Mouse (Mus musculus): ENCODE results near the gene Smdt1. TPM values are rescaled to one million over a fixed set of nuclear protein-coding genes. Genes with fewer than 3 reads are reported as not detected.
A peak's percentile ranks its signal among the peaks of the same experiment; 100 is the strongest.
"Not testable (repeated sequence)": the region's sequence is repeated elsewhere in the genome, so short reads cannot be mapped to it uniquely, and the experiment has no call there.

Gene Smdt1
- total and polyA plus RNA-seq, 3 experiments, result 187 to 213 (median 197) TPM

GRCm38 (mm10) chr15:82343368-82344287, 4.9 kb downstream of the Smdt1 start:
- no peak for DNase-seq

DNA sequence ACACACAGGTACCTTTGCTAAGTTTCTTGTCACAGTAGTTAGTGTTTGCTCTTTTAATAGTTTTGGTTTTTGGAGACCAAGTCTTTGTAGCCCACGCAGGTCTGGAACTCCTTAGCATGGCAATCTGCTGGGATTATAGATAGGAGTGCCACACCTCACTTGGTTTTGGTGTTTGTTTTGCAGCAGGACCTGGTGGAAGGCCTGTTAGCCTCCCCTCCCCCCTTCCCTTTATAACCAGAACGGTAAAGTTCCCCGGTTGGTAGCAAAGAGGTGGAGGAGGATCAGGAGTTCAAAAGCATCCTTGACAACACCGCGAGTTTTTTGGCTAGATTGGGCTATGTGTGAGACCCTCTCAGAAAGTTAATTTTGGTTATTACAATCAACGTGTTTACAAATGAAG, 6.2 kb downstream of the Smdt1 start:
- no peak for DNase-seq

GRCm38 (mm10) chr15:82345820-82346470, 7.2 kb downstream of the Smdt1 start:
- DNase-seq, result peak; percentile 98

DNA sequence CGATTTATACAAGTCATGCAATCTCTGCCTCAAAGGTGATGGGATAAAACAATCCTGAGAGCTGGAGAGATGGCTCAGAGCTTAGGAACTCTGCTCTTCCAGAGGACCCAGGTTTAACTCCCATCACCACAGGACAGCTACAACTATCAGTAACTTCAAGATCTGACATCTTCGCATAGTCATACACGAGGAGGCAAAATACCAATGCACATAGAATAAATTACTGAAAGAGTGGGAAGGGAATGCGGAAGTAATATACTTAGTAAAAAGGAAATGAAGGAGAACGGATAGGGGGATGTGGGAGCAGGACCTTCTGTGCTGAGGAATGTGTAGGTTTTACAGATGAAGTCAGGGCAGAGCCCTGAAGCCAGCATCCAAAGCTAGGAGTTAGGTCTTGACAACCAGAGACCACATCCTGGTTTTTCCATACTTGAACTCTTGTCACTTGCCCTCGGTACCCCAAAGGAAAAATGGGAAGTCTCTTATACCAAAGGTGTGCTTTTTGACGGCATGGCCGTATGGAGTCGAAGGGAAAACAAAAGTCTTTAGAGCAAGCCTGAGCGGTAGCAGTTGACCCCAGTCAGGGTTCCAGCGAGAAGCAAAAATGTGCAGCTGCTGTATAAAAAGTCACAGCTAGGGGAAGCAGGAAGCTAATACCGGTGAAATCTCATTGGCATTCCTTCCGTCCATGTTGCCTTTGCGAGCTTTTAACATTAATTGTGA, 8.0 kb downstream of the Smdt1 start:
- DNase-seq, result no peak

GRCm38 (mm10) chr15:82347303-82347676, 8.5 kb downstream of the Smdt1 start:
- no peak for DNase-seq

DNA sequence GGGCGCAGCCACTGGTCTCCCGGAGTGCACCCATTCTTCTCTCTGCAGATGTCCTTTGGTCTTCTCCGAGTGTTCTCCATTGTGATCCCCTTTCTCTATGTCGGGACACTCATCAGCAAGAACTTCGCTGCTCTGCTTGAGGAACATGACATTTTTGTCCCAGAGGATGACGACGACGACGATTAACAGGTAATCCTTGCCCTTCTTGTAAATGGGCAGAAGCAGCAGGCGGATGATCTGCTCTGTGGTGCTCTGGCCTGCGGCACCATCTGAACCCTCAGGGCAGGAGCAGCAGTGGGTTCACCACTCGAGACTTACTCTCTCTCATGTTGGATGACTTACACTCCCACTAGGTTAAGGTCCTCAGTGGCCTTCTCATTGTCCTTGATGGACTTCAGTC, 9.1 kb downstream of the Smdt1 start:
- DNase-seq, result no peak

- DNase-seq, result no peak
Observed at GRCm38 (mm10) chr15:82348258-82348998, 9.7 kb downstream of the Smdt1 start.

- no peak for DNase-seq
Observed at GRCm38 (mm10) chr15:82348999-82349341, 10.2 kb downstream of the Smdt1 start.

DNA sequence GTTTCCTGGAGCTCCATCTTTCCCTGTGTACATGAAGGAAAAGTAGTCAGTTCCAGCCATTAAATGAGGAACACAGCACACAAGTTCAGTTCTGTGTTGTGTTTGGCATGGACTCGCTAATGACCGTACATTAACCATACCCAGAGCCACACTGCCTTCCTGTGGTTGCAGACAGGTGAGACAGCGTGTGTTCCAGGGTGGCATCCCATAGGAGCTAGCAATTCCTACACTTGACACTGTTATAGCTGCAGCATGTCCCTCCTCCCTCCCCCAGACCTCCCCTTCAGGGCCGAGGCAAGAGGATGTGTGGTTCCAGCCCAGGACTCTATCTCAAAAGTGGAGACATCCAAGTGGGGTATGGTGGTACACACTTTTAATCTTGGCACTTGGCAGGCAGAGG, 11.6 kb downstream of the Smdt1 start:
- DNase-seq, result no peak

GRCm38 (mm10) chr15:82351480-82351879, 12.7 kb downstream of the Smdt1 start:
- DNase-seq, result peak; percentile 46

- peak; percentile 51 for DNase-seq
Observed at GRCm38 (mm10) chr15:82353078-82353744, 14.5 kb downstream of the Smdt1 start.

- no peak for DNase-seq
Observed at GRCm38 (mm10) chr15:82353745-82354113, 15.0 kb downstream of the Smdt1 start.

GRCm38 (mm10) chr15:82354126-82354945, 15.6 kb downstream of the Smdt1 start, which contains the start of gene Ndufa6:
Gene Ndufa6, minus strand, starts transcription at chr15:82354322.
- peak; percentile 98 for DNase-seq

DNA sequence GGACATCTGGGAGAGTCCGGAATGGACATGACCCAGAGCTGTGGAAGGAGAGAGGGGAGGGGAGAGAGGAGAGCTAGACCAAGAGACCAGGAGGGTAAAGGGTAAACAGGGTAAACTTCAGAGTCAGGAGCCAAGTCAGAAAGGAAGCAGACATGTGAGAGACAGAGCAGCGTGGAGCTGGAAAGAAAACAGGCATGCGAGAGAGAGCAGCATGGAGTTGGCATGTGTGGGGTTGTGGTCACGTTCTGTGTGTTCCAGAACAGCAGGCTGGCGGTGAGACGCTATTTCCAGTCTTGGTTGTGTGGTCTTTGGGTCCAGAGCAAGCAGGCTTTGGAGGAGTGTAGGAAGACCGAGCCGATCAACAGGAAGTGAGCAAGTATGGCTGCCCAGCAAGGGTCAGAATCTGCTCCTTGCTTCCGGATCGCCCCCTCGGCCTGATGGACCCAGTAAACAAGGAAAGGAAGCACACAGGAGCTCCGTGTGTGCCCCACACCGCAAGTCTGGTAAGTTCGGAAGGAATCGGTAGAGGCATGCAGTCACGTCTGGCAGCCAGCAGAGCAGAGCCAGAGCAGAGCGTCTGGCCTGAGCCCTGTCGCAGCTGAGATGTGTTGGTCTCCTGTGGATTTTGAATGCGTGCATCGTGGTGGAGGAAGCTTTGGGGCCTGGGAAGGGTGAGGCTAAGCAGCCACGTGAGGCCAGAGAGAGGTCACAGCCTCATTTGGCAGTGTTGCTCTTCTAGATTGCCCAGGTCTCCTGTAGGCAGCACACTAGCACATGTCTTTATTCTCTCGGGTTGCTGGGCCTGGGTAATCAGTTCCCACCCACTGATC, 19.9 kb downstream of the Smdt1 start:
- DNase-seq, result no peak

- DNase-seq, result peak; percentile 26
Observed at GRCm38 (mm10) chr15:82361459-82362018, 22.8 kb downstream of the Smdt1 start.

- DNase-seq, result peak; percentile 42
Observed at GRCm38 (mm10) chr15:82362234-82362633, 23.5 kb downstream of the Smdt1 start.

- DNase-seq, result not testable (repeated sequence)
Observed at GRCm38 (mm10) chr15:82363801-82364200, 25.0 kb downstream of the Smdt1 start.

DNA sequence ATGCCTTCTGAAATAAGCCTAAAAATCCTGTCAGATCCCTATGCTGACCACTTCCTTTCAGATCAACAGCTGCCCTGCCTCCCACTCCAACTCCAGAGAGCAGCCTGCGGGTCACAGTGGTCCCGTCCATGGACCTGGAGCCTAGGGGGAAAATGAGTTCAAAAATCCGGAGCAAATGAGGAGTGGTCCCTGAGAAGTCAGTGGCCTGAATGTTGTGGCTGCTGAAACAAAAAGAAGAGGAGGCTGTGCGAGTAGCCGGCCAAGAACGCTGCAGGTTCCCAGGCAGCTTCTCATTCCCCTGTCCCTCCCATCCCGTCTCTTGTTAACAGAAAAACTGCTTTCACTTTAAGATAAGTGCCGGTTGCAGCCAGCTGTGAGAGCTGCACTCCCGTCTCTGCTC, 25.8 kb downstream of the Smdt1 start:
- not testable (repeated sequence) for DNase-seq

DNA sequence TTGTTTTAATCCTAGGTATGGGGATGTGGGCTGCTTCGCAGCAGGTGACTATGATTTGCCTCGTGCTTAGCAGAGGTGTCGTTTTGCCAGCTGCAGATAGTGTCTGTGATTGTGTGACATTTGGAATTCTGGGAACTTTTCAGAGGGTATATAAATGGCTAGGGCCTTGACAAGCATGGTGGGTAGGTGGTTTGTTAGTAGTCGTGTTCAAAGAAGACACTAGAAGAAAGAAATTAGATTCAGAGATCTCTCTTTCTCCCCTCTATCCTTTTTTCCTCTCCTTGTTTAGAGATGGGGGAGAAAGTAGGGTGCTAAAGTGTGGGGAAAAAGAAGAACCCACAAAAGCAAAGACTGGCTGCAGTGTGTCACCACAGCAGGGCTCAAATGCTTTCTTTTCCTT, 29.4 kb downstream of the Smdt1 start:
- no peak for DNase-seq

Measured in adrenal gland, adult 2 months (tissue).